Mouse (Mus musculus) embryonic stem cell, embryonic (primary cell): ENCODE measurements around the gene Nr0b2.

ENCODE experiments used
- CTCF ChIA-PET, 4 experiments: fragments of 300-600 bp in 2 of 4; fragments of 350-600 bp in 2 of 4; sonication (Branson Sonifier 250); formaldehyde crosslinking; loops; one replicate each; lab custom pipeline; 2022; ENCODE audit warnings: inconsistent platforms in 2 of 4; lab: Charles Lee
- POLR2A ChIA-PET, 4 experiments: fragments of 300-600 bp in 2 of 4; fragments of 350-600 bp in 2 of 4; sonication (Branson Sonifier 250); formaldehyde crosslinking; loops; one replicate each; lab custom pipeline; 2022; ENCODE audit warnings: antibody characterized with exemption in 4 of 4, inconsistent platforms in 1 of 4; lab: Charles Lee

Gene Nr0b2

DNA sequence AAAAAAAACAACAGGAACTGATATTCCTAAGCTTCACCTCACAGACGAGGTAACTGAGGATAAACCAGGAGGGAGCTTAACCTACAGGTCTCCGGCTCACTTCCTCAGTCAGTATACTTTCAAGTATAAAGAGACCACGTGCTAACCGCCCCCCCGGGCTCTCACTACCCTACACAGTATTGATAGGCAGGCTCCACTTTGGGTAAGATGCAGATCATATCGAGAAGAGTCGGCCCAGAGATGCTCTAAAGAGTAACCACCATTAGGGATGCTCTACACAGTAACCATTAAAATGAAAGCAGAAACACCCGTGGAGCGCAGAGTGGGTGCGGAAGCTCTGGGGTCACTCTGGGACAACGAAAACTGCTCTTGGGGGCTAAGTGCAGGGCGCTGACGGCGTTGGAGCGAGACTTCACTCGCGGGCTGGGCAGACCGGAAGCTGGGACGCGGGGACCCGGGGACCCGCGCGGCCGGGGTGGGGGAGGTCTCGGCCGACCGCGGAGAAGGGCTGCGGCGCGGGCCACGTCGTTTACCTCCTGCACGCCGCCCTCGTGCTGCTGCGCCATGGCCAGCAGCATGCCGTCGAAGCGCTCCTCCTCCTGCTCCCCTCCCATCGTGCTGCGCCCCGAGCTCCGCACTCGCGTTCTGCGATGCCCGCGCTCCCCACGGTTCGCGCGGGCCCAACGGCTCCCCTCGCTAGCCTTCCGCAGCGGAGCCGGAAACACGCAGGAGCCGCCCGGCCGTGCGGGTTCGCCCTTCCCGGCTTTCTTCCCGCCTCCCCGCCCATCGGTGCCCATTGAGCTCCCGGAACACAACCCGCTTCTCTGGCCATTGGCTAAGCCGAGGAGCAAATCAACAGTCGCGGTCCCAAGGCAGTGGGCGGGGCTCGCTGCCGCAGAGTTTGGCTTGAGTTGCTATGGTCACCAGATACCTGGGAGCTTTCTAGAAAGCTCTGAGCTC is 7.6 kb upstream of the Nr0b2 start, which contains the start of gene Nudc:
Gene Nudc, minus strand, starts transcription at position 725 of the 960 bp plus-strand sequence.
- POLR2A ChIA-PET, result interaction anchor here (0.5 to 4.1 kb wide), 107 partner anchors 9 to 1254 kb away, joined by 3 to 35 read pairs (median 4); partner anchors contain the start of genes Gpatch3 (in 3 of the 4), Ppp1r8 (in 3 of the 4), Wdtc1 (in 3 of the 4) and Gpn2 (in 2 of the 4)
- CTCF ChIA-PET, result interaction anchor here (0.6 to 1.4 kb wide), 30 partner anchors 9 to 1113 kb away, joined by 3 to 16 read pairs (median 4); partner anchors contain the start of genes Gpatch3 (in 1 of the 4), Tent5b (in 1 of the 4) and Zdhhc18 (in 1 of the 4)

DNA sequence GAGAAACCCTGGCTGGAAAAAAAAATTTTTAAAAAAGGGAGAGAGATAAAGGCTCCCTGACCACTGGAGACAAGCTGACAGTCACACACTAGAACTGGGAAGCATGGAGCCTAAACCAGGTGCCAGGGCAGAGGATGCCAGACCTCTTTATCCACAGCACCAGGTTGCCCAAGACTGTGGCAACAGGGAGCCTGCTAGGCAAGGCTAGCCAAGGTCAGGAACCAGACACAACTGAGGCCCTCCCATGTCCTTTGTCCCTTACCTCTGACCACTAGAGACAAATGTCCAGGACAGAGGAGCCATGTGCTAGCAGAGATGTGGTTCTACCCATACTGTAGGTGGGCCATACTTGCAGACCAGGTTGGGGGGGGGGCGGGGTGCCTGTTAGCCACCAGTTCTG is 1.1 kb upstream of the Nr0b2 start:
- POLR2A ChIA-PET, result no interaction called here
- CTCF ChIA-PET, result no interaction called here

GRCm38 (mm10) chr4:133553448-133554330 is 513 bp downstream of the Nr0b2 start:
- ChIA-PET CTCF (no interaction called here), POLR2A (interaction anchor here in 3 of 4 experiments (0.6 to 2.3 kb wide), 12 partner anchors 8 to 405 kb away, joined by 3 to 9 read pairs (median 4); partner anchors contain the start of genes Nudc (in 3 of the 3), Gpn2 (in 1 of the 3) and Tent5b (in 1 of the 3))

DNA sequence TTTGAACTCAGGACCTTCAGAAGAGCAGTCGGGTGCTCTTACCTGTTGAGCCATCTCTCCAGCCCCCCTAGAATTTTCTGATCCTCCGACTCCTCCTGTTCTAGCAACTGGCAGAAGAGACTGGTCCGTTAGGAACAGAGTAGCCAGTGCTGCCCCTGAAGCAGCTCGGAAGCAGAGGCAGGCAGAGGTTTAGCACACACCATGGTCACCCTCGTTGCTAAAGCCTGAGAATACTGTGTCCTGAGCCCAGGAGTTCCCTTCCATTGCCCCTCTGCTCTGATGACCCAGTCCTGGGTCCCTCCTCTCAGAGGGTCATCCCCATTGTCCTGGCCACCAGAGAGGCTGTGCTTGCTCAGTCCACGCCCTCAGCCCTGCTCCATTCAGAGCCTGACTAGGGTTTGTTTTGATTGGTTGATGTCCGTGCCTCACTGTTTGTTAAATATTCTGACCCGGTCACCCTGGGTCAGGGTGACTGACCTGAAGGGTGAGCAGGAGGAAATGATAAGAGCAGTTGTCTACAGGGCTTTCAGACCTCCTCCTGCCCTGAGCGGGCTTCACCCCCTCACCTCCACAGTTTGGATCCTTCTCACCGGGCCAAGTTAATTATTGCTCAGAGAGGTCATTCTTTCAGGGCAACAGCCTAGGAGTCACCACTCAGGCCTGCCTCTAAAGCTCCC is 4.0 kb downstream of the Nr0b2 start:
- ChIA-PET CTCF (no interaction called here), POLR2A (interaction anchor here in 1 of 4 experiments (1.3 kb wide), 1 partner anchor 11 kb away, joined by 6 read pairs; the partner anchor contains the start of gene Nudc)

DNA sequence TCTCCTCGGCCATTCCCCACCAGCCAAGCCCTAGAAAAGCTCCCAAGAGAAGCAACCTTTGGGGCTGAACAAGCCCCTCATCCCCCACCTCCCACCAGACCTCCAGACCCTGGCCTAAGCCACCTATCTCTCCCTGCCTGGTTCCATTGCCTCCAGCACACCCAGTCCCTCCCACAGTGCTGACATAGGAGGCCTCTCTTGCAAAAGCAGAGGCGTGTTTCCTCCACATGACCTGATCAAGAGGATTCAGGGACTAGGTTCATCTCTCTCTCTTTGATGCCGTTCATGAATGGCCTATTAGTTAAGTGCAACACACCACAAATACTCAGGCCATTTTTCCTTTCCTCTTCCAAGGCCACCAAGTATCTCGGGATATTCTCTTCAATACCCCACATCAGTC is 6.7 kb downstream of the Nr0b2 start:
- CTCF ChIA-PET, result no interaction called here
- POLR2A ChIA-PET, result interaction anchor here in 1 of 4 experiments (0.6 to 2.0 kb wide), 2 partner anchors 10 to 29 kb away, joined by 3 to 5 read pairs; no protein-coding TSS in a partner anchor

DNA sequence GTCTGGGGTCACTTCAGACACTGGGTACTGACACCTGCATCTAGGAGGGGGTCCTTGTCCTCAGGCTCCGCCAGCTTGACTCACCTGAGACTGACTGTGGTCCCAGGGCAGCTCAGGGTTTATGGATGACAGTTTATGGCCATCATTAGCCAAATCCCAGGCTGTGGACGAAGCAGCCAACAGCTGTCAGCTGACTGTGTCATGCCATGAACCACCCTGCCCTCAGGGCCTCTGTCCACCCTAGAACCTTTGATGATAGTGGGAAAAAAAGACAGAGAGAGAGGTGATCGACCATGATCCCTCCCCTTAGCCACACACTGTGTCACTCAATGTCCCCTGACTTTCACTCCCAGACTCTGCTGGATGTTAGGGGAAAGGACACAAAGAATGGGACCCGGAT is 8.4 kb downstream of the Nr0b2 start:
- ChIA-PET POLR2A (interaction anchor here in 2 of 4 experiments (0.8 to 2.0 kb wide), 5 partner anchors 9 to 32 kb away, joined by 3 to 6 read pairs (median 5); partner anchors contain the start of gene Nudc (in 2 of the 2)), CTCF (interaction anchor here in 1 of 4 experiments (0.5 kb wide), 1 partner anchor 50 kb away, joined by 3 read pairs; no protein-coding TSS in a partner anchor)

- ChIA-PET POLR2A (interaction anchor here in 3 of 4 experiments (0.6 to 1.8 kb wide), 8 partner anchors 9 to 113 kb away, joined by 3 to 12 read pairs (median 3); partner anchors contain the start of gene Nudc (in 2 of the 3)), CTCF (interaction anchor here in 3 of 4 experiments (0.5 to 1.5 kb wide), 4 partner anchors 22 to 1037 kb away, joined by 3 to 5 read pairs (median 4); no protein-coding TSS in a partner anchor)
These were observed 10.0 kb downstream of the Nr0b2 start for GRCm38 (mm10) chr4:133563123-133563571.

DNA sequence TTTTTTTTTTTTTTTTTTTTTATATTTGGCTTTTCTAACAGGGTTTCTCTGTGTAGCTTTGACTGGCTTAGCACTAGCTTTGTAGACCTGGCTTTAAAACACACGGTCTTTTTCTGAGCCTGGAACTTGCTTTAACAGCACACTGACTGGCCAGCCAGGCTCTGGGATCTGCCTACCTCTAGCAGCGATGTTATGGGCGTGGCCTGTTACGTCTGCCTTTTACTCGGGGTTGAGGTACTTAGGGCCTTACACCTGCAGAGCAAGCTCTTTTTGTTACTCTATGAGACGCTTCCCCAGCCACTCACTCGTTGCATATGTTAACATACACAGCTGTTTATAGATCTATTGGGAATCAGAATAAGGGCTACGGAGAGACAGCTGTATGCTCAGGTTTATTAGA is 14.1 kb downstream of the Nr0b2 start:
- ChIA-PET POLR2A (interaction anchor here (0.6 to 1.5 kb wide), 22 partner anchors 21 to 297 kb away, joined by 3 to 8 read pairs (median 3); partner anchors contain the start of genes Nudc (in 4 of the 4), Wdtc1 (in 2 of the 4) and Tent5b (in 1 of the 4)), CTCF (interaction anchor here (0.5 to 1.8 kb wide), 25 partner anchors 13 to 1035 kb away, joined by 3 to 10 read pairs (median 3); partner anchors contain the start of genes Nudc (in 1 of the 4), Tent5b (in 1 of the 4) and Zdhhc18 (in 1 of the 4))

DNA sequence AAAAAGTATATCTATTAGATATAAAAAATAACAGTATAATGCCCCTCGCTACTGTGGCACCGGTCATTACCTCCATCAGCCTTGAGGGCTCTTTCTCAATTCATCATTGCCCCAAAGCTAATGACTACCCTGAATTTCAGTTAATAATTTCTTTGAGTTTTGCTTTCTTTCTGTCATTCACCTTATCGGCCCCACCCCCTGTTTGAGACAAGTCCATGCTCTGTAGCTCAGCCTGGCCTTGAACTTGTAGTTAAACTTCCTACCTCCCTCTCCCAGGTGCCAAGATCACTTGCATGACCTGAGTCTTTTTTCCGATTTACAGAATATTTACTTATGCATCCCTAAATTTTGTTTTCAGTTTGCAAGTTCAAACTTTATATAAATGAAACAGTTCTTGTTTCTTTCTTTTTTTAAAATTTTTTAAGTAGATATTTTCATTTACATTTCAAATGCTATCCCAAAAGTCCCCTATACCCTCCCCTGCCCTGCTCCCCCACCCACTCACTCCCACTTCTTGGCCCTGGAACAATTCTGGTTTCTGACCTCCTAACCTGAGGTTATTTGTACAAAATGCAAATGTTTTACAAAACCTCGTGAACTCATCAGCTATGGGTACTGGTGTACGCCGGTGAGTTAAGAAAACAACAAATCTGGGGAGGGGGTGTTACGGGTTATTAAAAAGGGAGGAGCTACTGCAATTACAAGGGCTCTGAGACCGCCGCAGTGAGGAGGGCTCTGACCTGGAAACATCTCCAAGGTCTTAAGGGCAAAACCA is 16.3 kb downstream of the Nr0b2 start:
- POLR2A ChIA-PET, result interaction anchor here in 3 of 4 experiments (0.8 to 1.7 kb wide), 22 partner anchors 9 to 330 kb away, joined by 3 to 8 read pairs (median 3); partner anchors contain the start of genes Nudc (in 2 of the 3), Gpn2 (in 1 of the 3), Kdf1 (in 1 of the 3) and Nr0b2 (in 1 of the 3)

GRCm38 (mm10) chr4:133570066-133570466 is 16.9 kb downstream of the Nr0b2 start:
- POLR2A ChIA-PET, result interaction anchor here in 3 of 4 experiments (0.8 to 1.7 kb wide), 21 partner anchors 8 to 329 kb away, joined by 3 to 8 read pairs (median 3); partner anchors contain the start of genes Nudc (in 2 of the 3), Gpn2 (in 1 of the 3), Kdf1 (in 1 of the 3) and Nr0b2 (in 1 of the 3)
- CTCF ChIA-PET, result interaction anchor here (0.6 to 1.4 kb wide), 4 partner anchors 90 to 525 kb away, joined by 3 to 4 read pairs (median 3); partner anchors contain the start of genes Cd52 (in 1 of the 4) and Tent5b (in 1 of the 4)

More for the DNA sequence above, 16.3 kb downstream of the Nr0b2 start:
- CTCF ChIA-PET, result interaction anchor here in 2 of 4 experiments (0.6 to 1.4 kb wide), 3 partner anchors 40 to 95 kb away, joined by 3 to 4 read pairs (median 3); partner anchors contain the start of gene Tent5b (in 1 of the 2)

DNA sequence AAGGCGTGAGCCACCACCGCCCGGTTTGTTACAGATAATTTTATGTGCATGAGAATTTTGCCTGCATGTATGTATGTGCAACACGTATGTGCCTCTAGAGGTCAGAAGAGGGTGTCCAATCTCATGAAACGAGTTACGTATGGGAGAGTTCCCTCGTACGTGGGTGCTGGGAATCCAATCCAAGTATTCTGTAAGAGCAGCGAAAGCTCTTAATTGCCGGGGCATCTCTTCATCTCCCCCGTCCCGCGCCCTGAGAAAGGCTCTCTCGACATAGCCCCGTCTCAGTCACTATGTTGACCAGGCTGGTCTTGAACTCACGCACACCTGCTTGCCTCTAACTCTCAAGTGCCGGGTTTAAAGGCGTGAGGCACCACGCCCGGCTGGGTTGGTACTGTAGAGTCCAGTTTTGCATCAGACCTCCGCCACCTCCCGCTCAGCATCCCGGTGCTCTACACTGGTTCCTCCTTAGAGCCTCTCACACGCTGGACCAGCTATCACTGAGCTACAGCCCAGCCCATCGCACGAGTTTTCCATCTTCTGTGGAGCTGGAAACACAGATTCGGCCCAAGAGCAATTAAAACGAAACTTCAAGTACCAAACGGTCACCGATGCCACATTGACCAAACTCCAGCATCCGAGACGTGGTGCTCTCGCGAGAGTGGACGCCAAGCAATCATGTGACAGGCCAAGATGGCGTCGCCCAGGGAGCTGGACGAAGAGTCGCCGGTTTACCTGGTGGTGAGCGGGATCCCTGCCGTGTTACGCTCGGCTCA is 21.1 kb downstream of the Nr0b2 start, which contains the start of gene Gpatch3:
Gene Gpatch3, plus strand, starts transcription at position 676 of the 773 bp plus-strand sequence.
- POLR2A ChIA-PET, result interaction anchor here in 3 of 4 experiments (0.6 to 4.7 kb wide), 50 partner anchors 8 to 393 kb away, joined by 3 to 28 read pairs (median 4); partner anchors contain the start of genes Nudc (in 3 of the 3), Wdtc1 (in 3 of the 3), Gpn2 (in 2 of the 3) and Trnp1 (in 1 of the 3)

DNA sequence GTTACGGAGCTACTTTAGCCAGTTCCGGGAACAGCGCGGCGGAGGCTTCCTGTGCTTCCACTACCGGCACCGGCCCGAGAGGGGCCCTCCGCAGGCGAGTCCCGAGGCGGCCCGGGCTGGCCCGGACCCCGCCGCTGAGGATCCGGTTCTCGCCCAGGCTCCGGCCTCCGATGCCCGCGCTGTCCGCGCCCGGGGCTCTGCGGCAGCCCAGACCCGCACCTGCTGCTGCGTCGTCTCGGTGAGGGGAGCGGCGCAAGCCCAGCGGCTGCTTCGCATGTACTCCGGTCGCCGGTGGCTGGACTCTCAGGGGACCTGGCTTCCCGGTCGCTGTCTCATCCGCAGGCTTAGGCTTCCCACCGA is 21.6 kb downstream of the Nr0b2 start:
- ChIA-PET CTCF (interaction anchor here in 3 of 4 experiments (0.5 to 2.6 kb wide), 17 partner anchors 9 to 667 kb away, joined by 3 to 7 read pairs (median 4); partner anchors contain the start of genes Tent5b (in 3 of the 3), Zdhhc18 (in 2 of the 3), Gpn2 (in 1 of the 3) and Nudc (in 1 of the 3)), POLR2A (interaction anchor here in 3 of 4 experiments (0.6 to 4.7 kb wide), 47 partner anchors 8 to 392 kb away, joined by 3 to 28 read pairs (median 4); partner anchors contain the start of genes Nudc (in 3 of the 3), Wdtc1 (in 3 of the 3), Gpn2 (in 2 of the 3) and Trnp1 (in 1 of the 3))

More for the DNA sequence above, 21.1 kb downstream of the Nr0b2 start, which contains the start of gene Gpatch3:
- CTCF ChIA-PET, result interaction anchor here (0.5 to 2.6 kb wide), 21 partner anchors 10 to 779 kb away, joined by 3 to 8 read pairs (median 4); partner anchors contain the start of genes Tent5b (in 3 of the 4), Gpn2 (in 2 of the 4), Zdhhc18 (in 2 of the 4) and Nudc (in 1 of the 4)

DNA sequence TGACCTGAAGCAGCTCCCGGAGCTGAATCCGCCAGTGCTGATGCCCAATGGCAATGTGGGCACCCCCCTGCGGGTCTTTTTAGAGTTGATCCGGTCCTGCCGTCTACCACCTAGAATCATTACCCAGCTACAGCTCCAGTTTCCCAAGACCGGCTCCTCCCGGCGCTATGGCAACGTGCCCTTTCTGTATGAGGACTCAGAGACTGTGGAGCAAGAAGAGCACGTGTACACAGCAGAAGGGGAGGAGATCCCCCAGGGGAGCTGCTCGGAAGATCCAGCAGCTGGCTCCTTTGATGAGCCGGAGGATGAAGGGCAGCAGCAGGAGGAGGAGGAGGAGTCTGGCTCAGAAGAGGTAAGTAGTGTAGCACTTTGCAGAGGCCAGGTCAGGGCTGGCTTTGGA is 24.8 kb downstream of the Nr0b2 start:
- CTCF ChIA-PET, result interaction anchor here in 2 of 4 experiments (0.7 to 1.7 kb wide), 7 partner anchors 15 to 262 kb away, joined by 3 to 5 read pairs (median 3); partner anchors contain the start of genes Nudc (in 1 of the 2) and Sfn (in 1 of the 2)

More for the DNA sequence above, 24.8 kb downstream of the Nr0b2 start:
- POLR2A ChIA-PET, result interaction anchor here (0.5 to 1.5 kb wide), 21 partner anchors 8 to 1812 kb away, joined by 3 to 4 read pairs (median 3); partner anchors contain the start of genes Nudc (in 3 of the 4) and Wdtc1 (in 1 of the 4)
